ENCODE assay signal across 24 mouse cellular contexts in the genomic region with DNA sequence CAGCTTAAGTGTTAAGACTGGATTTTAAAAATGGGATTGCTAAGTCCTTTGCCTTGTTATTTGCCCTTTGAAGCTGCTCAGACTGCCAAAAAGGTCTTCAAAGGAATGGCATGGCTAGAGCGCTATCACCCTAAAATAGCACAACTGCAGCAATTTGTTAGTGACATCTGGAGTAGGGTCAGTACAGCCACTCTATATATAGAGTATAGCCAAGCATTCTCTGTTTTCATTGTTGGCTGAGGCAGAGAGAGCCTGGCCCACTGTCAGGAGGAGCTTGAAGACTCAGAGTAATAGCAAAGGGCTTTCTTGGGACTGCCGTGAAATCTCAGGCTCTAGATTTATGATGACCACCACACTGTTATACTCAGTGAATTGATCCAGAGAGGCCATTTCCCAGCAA.
A peak's percentile ranks its signal among the peaks of the same experiment; 100 is the strongest.
DNase-seq lines count a peak whose midpoint lies in the region; ATAC-seq and TF ChIP-seq lines count a peak whose summit lies in the region.
"Had no signal": no experiment of that assay in that cellular context is flagged by ENCODE, and none has a peak within 500 bp of the region (broad histone marks: within the 10 kb centered on the region; RNA-seq: fewer than 3 reads in every experiment).

No protein-coding gene starts in this region.

- H3K27ac ChIP-seq in stomach, embryonic 16.5 days (ENCODE audit: low read length) = no peak overlapping the region
- H3K27ac ChIP-seq in stomach, postnatal 0 days (replicated peaks) = no peak overlapping the region
- peak overlapping the region; percentile 67 for H3K27ac ChIP-seq in heart, embryonic 13.5 days (replicated peaks)
- H3K27ac ChIP-seq: embryonic facial prominence, embryonic 15.5 days; limb, embryonic 10.5 days; midbrain, embryonic 13.5 days; neural tube, embryonic 13.5 days had no signal

- H3K4me2 ChIP-seq in stomach, embryonic 16.5 days (ENCODE audit: low read depth, low read length) = no peak overlapping the region
- no peak overlapping the region for H3K4me2 ChIP-seq in stomach, postnatal 0 days (replicated peaks; ENCODE audit: low read depth)
- H3K4me2 ChIP-seq in heart, embryonic 13.5 days = no peak overlapping the region
- H3K4me2 ChIP-seq: embryonic facial prominence, embryonic 15.5 days; midbrain, embryonic 13.5 days; neural tube, embryonic 13.5 days had no signal

- WGBS in stomach, embryonic 16.5 days = 70% methylated on average over 2 of the region's 2 CpGs
- WGBS in stomach, postnatal 0 days = 56% methylated on average over 2 of the region's 2 CpGs
- 43% methylated on average over 2 of the region's 2 CpGs for WGBS in heart, embryonic 13.5 days

- H3K27me3 ChIP-seq in stomach, embryonic 16.5 days (ENCODE audit: control insufficient read depth, insufficient read depth, low read length) = no peaks in the 10 kb centered on the region
- no peaks in the 10 kb centered on the region for H3K27me3 ChIP-seq in stomach, postnatal 0 days (ENCODE audit: control insufficient read depth, insufficient read depth, low read length)
- H3K27me3 ChIP-seq in heart, embryonic 13.5 days (replicated peaks) = no peaks in the 10 kb centered on the region
- H3K27me3 ChIP-seq: embryonic facial prominence, embryonic 15.5 days; midbrain, embryonic 13.5 days; neural tube, embryonic 13.5 days had no signal

- no peaks in the 10 kb centered on the region for H3K9me3 ChIP-seq in stomach, embryonic 16.5 days (replicated peaks; ENCODE audit: control insufficient read depth, low read length)
- no peaks in the 10 kb centered on the region for H3K9me3 ChIP-seq in stomach, postnatal 0 days (ENCODE audit: control insufficient read depth, low read length)
- no peaks in the 10 kb centered on the region for H3K9me3 ChIP-seq in heart, embryonic 13.5 days
- H3K9me3 ChIP-seq: embryonic facial prominence, embryonic 15.5 days; limb, embryonic 10.5 days; midbrain, embryonic 13.5 days; neural tube, embryonic 13.5 days had no signal

- intact Hi-C loops in heart, postnatal 25 days (cut with DNase I) = no loop called here

- no peak for TF ChIP-seq CTCF in stomach, postnatal 0 days (IDR thresholded peaks at IDR 0.05; ENCODE audit: low read depth)

- TF ChIP-seq EP300 in stomach, postnatal 0 days (optimal IDR thresholded peaks at IDR 0.05) = no peak

- H3K4me3 ChIP-seq in stomach, embryonic 16.5 days (replicated peaks; ENCODE audit: low read length) = no peak overlapping the region
- no peak overlapping the region for H3K4me3 ChIP-seq in stomach, postnatal 0 days (ENCODE audit: low read depth, low read length)
- H3K4me3 ChIP-seq in heart, embryonic 13.5 days = no peak overlapping the region
- H3K4me3 ChIP-seq: embryonic facial prominence, embryonic 15.5 days; limb, embryonic 10.5 days; midbrain, embryonic 13.5 days; neural tube, embryonic 13.5 days had no signal

- ATAC-seq in stomach, embryonic 16.5 days (ENCODE audit: insufficient read depth, low FRiP score) = peak; percentile 37; the same call in 1 of the 2 replicates
- ATAC-seq in stomach, postnatal 0 days (ENCODE audit: low FRiP score, low TSS enrichment) = no peak; the same call in 1 of the 2 replicates
- ATAC-seq in heart, embryonic 13.5 days (ENCODE audit: extremely low read depth, insufficient number of reproducible peaks, low FRiP score, low TSS enrichment) = no peak
- ATAC-seq: forebrain, postnatal 0 days; inflammation-experienced regulatory T-cells, adult 6 months; liver, postnatal 0 days; midbrain, embryonic 13.5 days had no signal

- peak; percentile 89 for DNase-seq in heart, adult 11 months
- no peak for DNase-seq in heart, postnatal 25 days (ENCODE audit: low spot score)
- DNase-seq in stomach, postnatal 0 days (ENCODE audit: low spot score) = no peak
- DNase-seq in layer of hippocampus, adult 11-12 months (ENCODE audit: low spot score) = no peak
- no peak for DNase-seq in ovary, postnatal 10 days (ENCODE audit: low spot score)
- DNase-seq in urinary bladder, postnatal 36 days (ENCODE audit: low spot score in 2 of 2) = no peak
- DNase-seq: adrenal gland, postnatal 36 days; cerebellum, adult 2 months; cerebellum, postnatal 36 days; forebrain, postnatal 0 days; kidney, adult 8-10 months; kidney, postnatal 25 days; liver, postnatal 0 days; spleen, adult 18-20 months; thymus, adult 18-20 months; thymus, postnatal 4 days had no signal

- no peaks in the 10 kb centered on the region for H3K36me3 ChIP-seq in stomach, embryonic 16.5 days (ENCODE audit: control insufficient read depth, insufficient read depth, low read length)
- no peaks in the 10 kb centered on the region for H3K36me3 ChIP-seq in stomach, postnatal 0 days (ENCODE audit: control insufficient read depth, insufficient read depth, low read length)
- no peaks in the 10 kb centered on the region for H3K36me3 ChIP-seq in heart, embryonic 13.5 days
- H3K36me3 ChIP-seq: embryonic facial prominence, embryonic 15.5 days; G1E; limb, embryonic 10.5 days; midbrain, embryonic 13.5 days; neural tube, embryonic 13.5 days had no signal

- H3K4me1 ChIP-seq in stomach, embryonic 16.5 days (ENCODE audit: control insufficient read depth, insufficient read depth, low read length) = no peaks in the 10 kb centered on the region
- H3K4me1 ChIP-seq in stomach, postnatal 0 days (replicated peaks; ENCODE audit: control insufficient read depth, insufficient read depth) = no peaks in the 10 kb centered on the region
- peaks cover 16% of the 10 kb centered on the region for H3K4me1 ChIP-seq in heart, embryonic 13.5 days
- H3K4me1 ChIP-seq: embryonic facial prominence, embryonic 15.5 days; limb, embryonic 10.5 days; midbrain, embryonic 13.5 days; neural tube, embryonic 13.5 days had no signal

- H3K9ac ChIP-seq in stomach, embryonic 16.5 days (ENCODE audit: low read length) = no peak overlapping the region
- no peak overlapping the region for H3K9ac ChIP-seq in stomach, postnatal 0 days (ENCODE audit: low read length)
- no peak overlapping the region for H3K9ac ChIP-seq in heart, embryonic 13.5 days
- H3K9ac ChIP-seq: embryonic facial prominence, embryonic 15.5 days; forebrain, postnatal 0 days; liver, postnatal 0 days; midbrain, embryonic 13.5 days; neural tube, embryonic 13.5 days had no signal
